7 mouse cellular contexts compared by ENCODE assay signal in genomic region chr13:55570286-55570973, GRCm38 (mm10). TPM values are rescaled to one million over a fixed set of nuclear protein-coding genes. Genes with fewer than 3 reads are reported as not detected.
A peak's percentile ranks its signal among the peaks of the same experiment; 100 is the strongest.
DNase-seq lines count a peak whose midpoint lies in the region; ATAC-seq and TF ChIP-seq lines count a peak whose summit lies in the region.

No protein-coding gene starts in this region.

- ATAC-seq in intestine, embryonic 16.5 days: peak; percentile 76
- ATAC-seq in liver, embryonic 14.5 days (ENCODE audit: insufficient read depth): peak; percentile 72
- ATAC-seq in neural tube, embryonic 13.5 days (ENCODE audit: low read depth): peak; percentile 83

- peaks cover 8% of the 10 kb centered on the region for H3K4me1 ChIP-seq in intestine, embryonic 16.5 days (ENCODE audit: control insufficient read depth, insufficient read depth, low read length)
- H3K4me1 ChIP-seq in liver, embryonic 14.5 days (replicated peaks; ENCODE audit: control insufficient read depth in 2 of 2, insufficient read depth in 2 of 2, low read length in 1 of 2): peaks cover 8 to 16% of the 10 kb centered on the region in 2 experiments
- H3K4me1 ChIP-seq in neural tube, embryonic 13.5 days (replicated peaks): peaks cover 42% of the 10 kb centered on the region

- no peaks in the 10 kb centered on the region for H3K27me3 ChIP-seq in intestine, embryonic 16.5 days (replicated peaks; ENCODE audit: control insufficient read depth, insufficient read depth, low read length)
- H3K27me3 ChIP-seq in liver, embryonic 14.5 days (ENCODE audit: control insufficient read depth, insufficient read depth, low read length): no peaks in the 10 kb centered on the region
- no peaks in the 10 kb centered on the region for H3K27me3 ChIP-seq in neural tube, embryonic 13.5 days

- DNase-seq in 416B (ENCODE audit: low read depth) (peak; percentile 38), ES-CJ7 (ENCODE audit: low read depth, low spot score) (peak; percentile 21)
- DNase-seq in cerebellum, postnatal 25 days: peak; percentile 67 to 70
- DNase-seq in gastrocnemius, postnatal 4 days (ENCODE audit: low spot score in 2 of 2): peak; percentile 29 to 54
- no peak for DNase-seq in liver, embryonic 14.5 days (ENCODE audit: low read depth in 3 of 3, low spot score in 3 of 3)

- WGBS in intestine, embryonic 16.5 days: under 1% methylated on average over 47 of the region's 47 CpGs
- WGBS in liver, embryonic 14.5 days (ENCODE audit: insufficient replicate concordance): 1% methylated on average over 39 of the region's 47 CpGs
- 0% methylated on average over 37 of the region's 47 CpGs for whole genome bisulfite sequencing in neural tube, embryonic 13.5 days

- peaks cover 3% of the 10 kb centered on the region; the same call in 1 of the 2 replicates for H3K36me3 ChIP-seq in intestine, embryonic 16.5 days (ENCODE audit: control insufficient read depth, insufficient read depth, low read length)
- H3K36me3 ChIP-seq in liver, embryonic 14.5 days (replicated peaks; ENCODE audit: control insufficient read depth, insufficient read depth, low read depth): no peaks in the 10 kb centered on the region; the same call in 1 of the 2 replicates
- H3K36me3 ChIP-seq in neural tube, embryonic 13.5 days: peaks cover 20% of the 10 kb centered on the region

- no peak for TF ChIP-seq CTCF in liver, embryonic 14.5 days (IDR thresholded peaks at IDR 0.05; ENCODE audit: low read depth)

- TF ChIP-seq EP300 in liver, embryonic 14.5 days (IDR thresholded peaks at IDR 0.05; ENCODE audit: low read depth): no peak

- H3K4me2 ChIP-seq in intestine, embryonic 16.5 days (ENCODE audit: low read depth, low read length): peak overlapping the region; percentile 95
- peak overlapping the region; percentile 81 for H3K4me2 ChIP-seq in liver, embryonic 14.5 days (ENCODE audit: low read depth)
- H3K4me2 ChIP-seq in neural tube, embryonic 13.5 days: peak overlapping the region; percentile 98

- H3K9me3 ChIP-seq in intestine, embryonic 16.5 days (ENCODE audit: control insufficient read depth, low read length): 0 out of 2 replicates have a peak, but pooled peaks cover 5% of the 10 kb centered on the region
- H3K9me3 ChIP-seq in liver, embryonic 14.5 days (ENCODE audit: control insufficient read depth, low read length): no peaks in the 10 kb centered on the region
- no peaks in the 10 kb centered on the region for H3K9me3 ChIP-seq in neural tube, embryonic 13.5 days

- H3K27ac ChIP-seq in intestine, embryonic 16.5 days (ENCODE audit: low read length): peak overlapping the region; percentile 79
- H3K27ac ChIP-seq in liver, embryonic 14.5 days: peak overlapping the region; percentile 56
- H3K27ac ChIP-seq in neural tube, embryonic 13.5 days (replicated peaks): peak overlapping the region; percentile 95

- H3K4me3 ChIP-seq in intestine, embryonic 16.5 days (ENCODE audit: low read length): peak overlapping the region; percentile 89
- H3K4me3 ChIP-seq in liver, embryonic 14.5 days (ENCODE audit: insufficient read depth in 1 of 2, low read depth in 2 of 2, low read length in 2 of 2): peak overlapping the region; percentile 86 to 94
- peak overlapping the region; percentile 98 for H3K4me3 ChIP-seq in neural tube, embryonic 13.5 days

- H3K9ac ChIP-seq in intestine, embryonic 16.5 days (ENCODE audit: low read depth, low read length): peak overlapping the region; percentile 98
- peak overlapping the region; percentile 91 for H3K9ac ChIP-seq in liver, embryonic 14.5 days (replicated peaks)
- H3K9ac ChIP-seq in neural tube, embryonic 13.5 days: peak overlapping the region; percentile 98

RNA-seq across cellular contexts. Expression of gene Fam193b, which starts 0.5 kb away (rescaled TPM):
- total RNA-seq in gastrocnemius, postnatal 4 days (2021): 10 to 100 TPM; 36.5 to 38.3 TPM
- polyA plus RNA-seq in intestine, embryonic 16.5 days (2015; fragmentation: Nextera tagmentation; extraction: Ambion mirVana): 21.2 and 22.5 TPM in 2 replicates
- 18.3 and 20.9 TPM in 2 replicates for polyA plus RNA-seq in liver, embryonic 14.5 days (2012; rRNA removed)
- polyA plus RNA-seq in liver, embryonic 14.5 days (2014; fragmentation: Nextera tagmentation; extraction: Ambion mirVana): 4.0 and 5.0 TPM in 2 replicates
- polyA plus RNA-seq in neural tube, embryonic 13.5 days (2015; fragmentation: Nextera tagmentation; extraction: Ambion mirVana): 49.9 and 55.4 TPM in 2 replicates

RNA-seq across cellular contexts. Expression of gene Tmed9, which starts 3.1 kb away (rescaled TPM):
- 100 to 1,000 TPM; 149 to 150 TPM for total RNA-seq in gastrocnemius, postnatal 4 days (2021)
- 121 and 131 TPM in 2 replicates for polyA plus RNA-seq in intestine, embryonic 16.5 days (2015; fragmentation: Nextera tagmentation; extraction: Ambion mirVana)
- polyA plus RNA-seq in liver, embryonic 14.5 days (2012; rRNA removed): 36.9 and 58.3 TPM in 2 replicates
- 19.5 and 20.7 TPM in 2 replicates for polyA plus RNA-seq in liver, embryonic 14.5 days (2014; fragmentation: Nextera tagmentation; extraction: Ambion mirVana)
- polyA plus RNA-seq in neural tube, embryonic 13.5 days (2015; fragmentation: Nextera tagmentation; extraction: Ambion mirVana): 99.2 and 106 TPM in 2 replicates

RNA-seq across cellular contexts. Expression of gene B4galt7, which starts 29.3 kb away (rescaled TPM):
- total RNA-seq in gastrocnemius, postnatal 4 days (2021): 10 to 100 TPM; 11.0 to 12.1 TPM
- polyA plus RNA-seq in intestine, embryonic 16.5 days (2015; fragmentation: Nextera tagmentation; extraction: Ambion mirVana): 20.7 and 21.6 TPM in 2 replicates
- 5.5 and 5.8 TPM in 2 replicates for polyA plus RNA-seq in liver, embryonic 14.5 days (2012; rRNA removed)
- polyA plus RNA-seq in liver, embryonic 14.5 days (2014; fragmentation: Nextera tagmentation; extraction: Ambion mirVana): 1.8 and 1.9 TPM in 2 replicates
- polyA plus RNA-seq in neural tube, embryonic 13.5 days (2015; fragmentation: Nextera tagmentation; extraction: Ambion mirVana): 44.3 and 48.1 TPM in 2 replicates

RNA-seq across cellular contexts. Expression of gene Ddx41, which starts 34.0 kb away (rescaled TPM):
- 10 to 100 TPM; 19.9 to 20.9 TPM for total RNA-seq in gastrocnemius, postnatal 4 days (2021)
- 50.5 and 54.8 TPM in 2 replicates for polyA plus RNA-seq in intestine, embryonic 16.5 days (2015; fragmentation: Nextera tagmentation; extraction: Ambion mirVana)
- 18.9 and 29.4 TPM in 2 replicates for polyA plus RNA-seq in liver, embryonic 14.5 days (2012; rRNA removed)
- 23.6 and 27.0 TPM in 2 replicates for polyA plus RNA-seq in liver, embryonic 14.5 days (2014; fragmentation: Nextera tagmentation; extraction: Ambion mirVana)
- 51.6 and 54.4 TPM in 2 replicates for polyA plus RNA-seq in neural tube, embryonic 13.5 days (2015; fragmentation: Nextera tagmentation; extraction: Ambion mirVana)

RNA-seq across cellular contexts. Expression of gene Dok3, which starts 41.3 kb away (rescaled TPM):
- 1 to 10 TPM; 3.1 to 3.3 TPM for total RNA-seq in gastrocnemius, postnatal 4 days (2021)
- 2.7 and 3.0 TPM in 2 replicates for polyA plus RNA-seq in intestine, embryonic 16.5 days (2015; fragmentation: Nextera tagmentation; extraction: Ambion mirVana)
- 4.7 and 4.8 TPM in 2 replicates for polyA plus RNA-seq in liver, embryonic 14.5 days (2012; rRNA removed)
- 2.9 and 3.0 TPM in 2 replicates for polyA plus RNA-seq in liver, embryonic 14.5 days (2014; fragmentation: Nextera tagmentation; extraction: Ambion mirVana)
- 4.2 and 4.6 TPM in 2 replicates for polyA plus RNA-seq in neural tube, embryonic 13.5 days (2015; fragmentation: Nextera tagmentation; extraction: Ambion mirVana)

Comparison
In these comparisons a context has a peak if more than half of its experiments do, and no peak if none do; other contexts are left out.
1. DNase-seq: peak in 416B (single experiment), ES-CJ7 (single experiment), cerebellum, postnatal 25 days (2 of 2) and gastrocnemius, postnatal 4 days (2 of 2); none in liver, embryonic 14.5 days (0 of 3).
2. Peak in every context shown above with its lines, with median percentiles within 50 percentile points of each other: ATAC-seq, H3K27ac ChIP-seq, H3K4me2 ChIP-seq, H3K4me3 ChIP-seq and H3K9ac ChIP-seq.